Mouse (Mus musculus) layer of hippocampus, adult 2 months (tissue): ENCODE data around the gene Hsf2bp. TPM values are rescaled to one million over a fixed set of nuclear protein-coding genes. Genes with fewer than 3 reads are reported as not detected.

Experiments
- DNase-seq, 2 experiments: peaks; one replicate each; pipeline ENCODE4 v3.0.0; 2022; ENCODE audit warnings: low spot score in 2 of 2
- H3K27ac ChIP-seq: fragments of 200-600 bp; 2 replicates; pipeline ENCODE4 v1.8.1; 2022
- H3K4me3 ChIP-seq: fragments of 200-600 bp; 2 replicates; pipeline ENCODE4 v1.8.1; 2022; ENCODE audit warnings: mild to moderate bottlenecking
- CTCF ChIP-seq: fragments of 200-600 bp; conservative IDR thresholded peaks from 2 replicates; pipeline ENCODE4 v1.8.1; 2022; ENCODE audit warnings: antibody characterized with exemption, mild to moderate bottlenecking, moderate library complexity
- total RNA-seq, 2 experiments: library from RNA; stranded (reverse); gene quantifications; 2 replicates each; pipeline ENCODE4 v1.2.3; 2021

Hsf2bp gene
- total RNA-seq, 2 experiments from 2014 or later = 0.86 to 1.2 TPM

DNA sequence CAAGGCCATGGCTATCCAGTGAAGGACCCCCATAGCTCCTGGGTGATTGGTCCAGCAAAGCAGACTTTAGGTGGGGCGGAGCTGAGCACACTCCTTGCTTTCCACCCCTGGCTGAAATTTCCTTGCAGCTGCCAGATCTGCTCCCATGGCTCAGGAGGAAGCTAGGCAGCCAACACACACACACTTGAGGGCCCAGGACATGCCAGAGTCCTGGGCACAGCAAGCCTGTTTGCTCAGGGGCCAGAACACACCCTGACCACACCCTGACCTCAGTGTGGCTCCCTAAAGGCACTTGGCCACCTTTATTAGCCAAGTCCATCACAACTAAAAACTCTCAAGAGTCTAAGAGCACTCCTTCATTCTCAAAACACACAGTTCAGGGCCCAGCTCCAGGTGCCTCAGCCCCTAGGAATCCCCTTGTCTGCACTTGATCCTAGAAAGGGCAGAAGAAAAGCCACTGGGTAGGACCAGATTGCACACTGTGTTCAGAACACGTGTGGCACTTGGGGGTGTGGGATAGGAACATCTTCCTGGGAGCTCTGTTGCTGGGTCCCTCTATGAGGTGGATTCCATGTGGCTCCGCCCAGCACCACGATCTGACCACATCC is 138.9 kb downstream of the Hsf2bp start:
- TF ChIP-seq CTCF = no peak
- H3K27ac ChIP-seq = no peak overlapping the region
- DNase-seq = no peak
- no peak overlapping the region for H3K4me3 ChIP-seq

DNA sequence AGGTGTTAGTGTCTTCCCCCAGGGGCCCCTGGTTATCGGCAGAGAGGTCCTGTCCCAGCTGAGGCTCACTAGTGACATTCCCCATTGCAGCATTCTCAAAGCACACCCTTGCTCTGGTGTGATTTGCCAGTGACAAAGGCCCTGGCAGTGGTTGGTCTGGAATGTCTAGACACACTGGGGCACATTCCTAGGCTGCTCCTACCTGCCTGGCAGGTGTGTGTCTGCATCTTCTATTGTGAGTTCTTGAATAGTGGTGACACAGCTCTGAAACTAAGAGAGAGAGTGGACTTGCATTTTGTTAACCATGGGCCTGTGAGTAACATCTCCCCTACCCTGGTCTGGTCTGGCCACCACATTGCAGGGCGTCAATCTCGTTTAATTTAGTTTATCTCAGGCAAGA is 139.4 kb downstream of the Hsf2bp start:
- no peak for TF ChIP-seq CTCF
- H3K27ac ChIP-seq = no peak overlapping the region
- H3K4me3 ChIP-seq = no peak overlapping the region
- DNase-seq = no peak

DNA sequence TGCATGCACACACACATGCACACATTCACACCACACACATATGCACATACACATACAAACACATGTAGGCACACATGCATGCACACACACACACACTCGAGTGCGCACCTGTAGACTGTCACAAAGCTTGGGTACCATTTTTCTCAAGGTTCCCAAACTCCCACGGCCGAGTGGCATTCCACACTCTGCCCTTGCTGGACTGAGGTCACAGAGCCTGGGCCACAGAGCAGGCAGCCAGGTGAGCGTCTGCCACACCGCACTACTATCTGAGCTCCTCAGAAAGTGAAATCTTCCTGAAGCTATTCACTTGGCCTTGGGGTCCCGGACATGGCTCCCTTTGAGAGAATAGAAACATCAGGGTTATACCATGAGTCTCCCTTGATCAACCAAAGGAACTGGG is 139.8 kb downstream of the Hsf2bp start:
- no peak for DNase-seq
- TF ChIP-seq CTCF = no peak

More for the DNA sequence above, 139.8 kb downstream of the Hsf2bp start:
- no peak overlapping the region for H3K4me3 ChIP-seq
- H3K27ac ChIP-seq = no peak overlapping the region

Other genes with a start within 250 kb of the Hsf2bp start
- 10 to 100 TPM; 12.4 to 15.4 TPM for gene Sik1, start 180.5 kb downstream of the Hsf2bp start, total RNA-seq
- gene Rrp1b, start 249 bp downstream of the Hsf2bp start, total RNA-seq = 10 to 100 TPM; 19.3 to 22.5 TPM
- 1 to 10 TPM; 7.2 to 7.7 TPM for gene Notch3, start 130.5 kb upstream of the Hsf2bp start, total RNA-seq
- gene Ephx3, start 153.2 kb upstream of the Hsf2bp start, total RNA-seq = under 1 TPM; 0.42 to 0.44 TPM
- gene Brd4, start 248.4 kb upstream of the Hsf2bp start, total RNA-seq = 100 to 1,000 TPM; 103 to 121 TPM